Mouse (Mus musculus) limb, embryonic 10.5 days (tissue): ENCODE measurements at regions not wholly inside any gene's neighbourhood (a gene's known extent, or its start where the extent isn't known, plus 50 kb on each side); places are given as distances from the start of the nearest gene placed in this dataset.

Experiments
- DNase-seq: peaks from one replicate; pipeline ENCODE4 v3.0.0-alpha.2; 2017; ENCODE audit warnings: low spot score
- H3K27ac ChIP-seq: fragments of 300-500 bp; sonication (generic); 2 replicates; pipeline ENCODE4 v1.5.1; 2016; ENCODE audit warnings: mild to moderate bottlenecking
- H3K27me3 ChIP-seq: fragments of 300-500 bp; sonication (generic); 2 replicates; pipeline ENCODE4 v1.6.1; 2016; ENCODE audit warnings: low read depth, mild to moderate bottlenecking; ENCODE audit not compliant: poor library complexity, severe bottlenecking
- H3K36me3 ChIP-seq: fragments of 300-500 bp; sonication (generic); 2 replicates; pipeline ENCODE4 v1.6.1; 2016; ENCODE audit warnings: mild to moderate bottlenecking, moderate library complexity
- H3K4me1 ChIP-seq: fragments of 300-500 bp; sonication (generic); 2 replicates; pipeline ENCODE4 v1.6.1; 2016
- H3K4me3 ChIP-seq: fragments of 300-500 bp; sonication (generic); 2 replicates; pipeline ENCODE4 v1.5.1; 2016; ENCODE audit warnings: mild to moderate bottlenecking, moderate library complexity
- H3K9me3 ChIP-seq: fragments of 300-500 bp; sonication (generic); replicated peaks from 2 replicates; pipeline ENCODE4 v1.6.1; 2016; ENCODE audit warnings: mild to moderate bottlenecking
- WGBS: fragments of 180-500 bp; shearing (Covaris S2); methylation state at CpG from one replicate; pipeline ENCODE4 v1.1.7; 2016; 5-methylcytosine and 5-hydroxymethylcytosine counted together

- Histone ChIP-seq H3K9me3 (no peaks in the 10 kb centered on the region), H3K4me3 (no peak overlapping the region), H3K27ac (no peak overlapping the region), H3K36me3 (no peaks in the 10 kb centered on the region), H3K4me1 (no peaks in the 10 kb centered on the region), H3K27me3 (no peaks in the 10 kb centered on the region)
- WGBS, result 88% methylated on average over 2 of the region's 2 CpGs
- no peak for DNase-seq
Observed at GRCm38 (mm10) chr1:21132340-21132739, 53.3 kb upstream of the Tram2 start.

- no peaks in the 10 kb centered on the region for H3K36me3 ChIP-seq
- no peaks in the 10 kb centered on the region for H3K4me1 ChIP-seq
- H3K27me3 ChIP-seq, result no peaks in the 10 kb centered on the region
- DNase-seq, result no peak
- no peak overlapping the region for H3K4me3 ChIP-seq
- H3K9me3 ChIP-seq, result no peaks in the 10 kb centered on the region
- 86% methylated on average over 4 of the region's 4 CpGs for WGBS
- no peak overlapping the region for H3K27ac ChIP-seq
Observed at GRCm38 (mm10) chr1:21146961-21147360, 67.9 kb upstream of the Tram2 start.

GRCm38 (mm10) chr1:21161742-21162141 is 56.6 kb upstream of the Tmem14a start:
- H3K4me3 ChIP-seq, result no peak overlapping the region
- 21% methylated on average over 5 of the region's 5 CpGs for WGBS
- H3K4me1 ChIP-seq, result peaks cover 4% of the 10 kb centered on the region; the same call in 1 of the 2 replicates
- peak; percentile 84 for DNase-seq
- H3K36me3 ChIP-seq, result no peaks in the 10 kb centered on the region
- H3K27me3 ChIP-seq, result no peaks in the 10 kb centered on the region
- H3K9me3 ChIP-seq, result no peaks in the 10 kb centered on the region
- no peak overlapping the region for H3K27ac ChIP-seq

GRCm38 (mm10) chr1:21166287-21166733 is 52.1 kb upstream of the Tmem14a start:
- Histone ChIP-seq H3K36me3 (no peaks in the 10 kb centered on the region), H3K4me1 (peaks cover 6% of the 10 kb centered on the region; the same call in 1 of the 2 replicates), H3K27ac (peak overlapping the region; percentile 38; the same call in 1 of the 2 replicates), H3K9me3 (no peaks in the 10 kb centered on the region), H3K27me3 (no peaks in the 10 kb centered on the region), H3K4me3 (peak overlapping the region; percentile 51)
- DNase-seq, result peak; percentile 88
- under 1% methylated on average over 15 of the region's 15 CpGs for WGBS

GRCm38 (mm10) chr1:21166762-21167161 is 51.6 kb upstream of the Tmem14a start:
- Histone ChIP-seq H3K9me3 (no peaks in the 10 kb centered on the region), H3K4me3 (peak overlapping the region; percentile 51), H3K36me3 (no peaks in the 10 kb centered on the region), H3K27me3 (no peaks in the 10 kb centered on the region), H3K4me1 (peaks cover 6% of the 10 kb centered on the region; the same call in 1 of the 2 replicates), H3K27ac (0 out of 2 replicates have a peak overlapping the region, but pooled peaks have one; percentile 38)
- no peak for DNase-seq
- 75% methylated on average over 4 of the region's 4 CpGs for WGBS
